Mouse (Mus musculus): ENCODE data around the gene Manbal.

The Manbal gene

GRCm38 (mm10) chr2:157412497-157412896 lies 45.1 kb downstream of the Manbal start:
- no peak for DNase-seq (ENCODE audit: low spot score)

GRCm38 (mm10) chr2:157417229-157417628 lies 49.8 kb downstream of the Manbal start:
- no peak for DNase-seq (ENCODE audit: low spot score)

GRCm38 (mm10) chr2:157418206-157418605 lies 50.8 kb downstream of the Manbal start, which contains the start of gene Src:
Gene Src (plus strand): TSS chr2:157418444.
- DNase-seq (ENCODE audit: low spot score) = no peak

GRCm38 (mm10) chr2:157418609-157419071 lies 51.2 kb downstream of the Manbal start:
- DNase-seq (ENCODE audit: low spot score) = peak; percentile 65

GRCm38 (mm10) chr2:157419506-157419905 lies 52.1 kb downstream of the Manbal start:
- DNase-seq (ENCODE audit: low spot score) = no peak

- DNase-seq (ENCODE audit: low spot score) = no peak
Observed at GRCm38 (mm10) chr2:157420404-157420803, 53.0 kb downstream of the Manbal start.

- no peak for DNase-seq (ENCODE audit: low spot score)
Observed at GRCm38 (mm10) chr2:157422062-157422655, 54.8 kb downstream of the Manbal start.

GRCm38 (mm10) chr2:157422854-157423705 lies 55.7 kb downstream of the Manbal start:
- DNase-seq (ENCODE audit: low spot score) = peak; percentile 83

- peak; percentile 53 for DNase-seq (ENCODE audit: low spot score)
Observed at GRCm38 (mm10) chr2:157423706-157424125, 56.3 kb downstream of the Manbal start.

GRCm38 (mm10) chr2:157424126-157424903 lies 56.9 kb downstream of the Manbal start:
- peak; percentile 31 for DNase-seq (ENCODE audit: low spot score)

- no peak for DNase-seq (ENCODE audit: low spot score)
Observed at GRCm38 (mm10) chr2:157424904-157425642, 57.7 kb downstream of the Manbal start.

GRCm38 (mm10) chr2:157425643-157425988 lies 58.2 kb downstream of the Manbal start:
- DNase-seq (ENCODE audit: low spot score) = no peak

GRCm38 (mm10) chr2:157426171-157426570 lies 58.8 kb downstream of the Manbal start:
- DNase-seq (ENCODE audit: low spot score) = peak; percentile 35

GRCm38 (mm10) chr2:157427164-157427563 lies 59.8 kb downstream of the Manbal start:
- DNase-seq (ENCODE audit: low spot score) = no peak

- DNase-seq (ENCODE audit: low spot score) = no peak
Observed at GRCm38 (mm10) chr2:157428351-157429139, 61.2 kb downstream of the Manbal start.

- DNase-seq (ENCODE audit: low spot score) = no peak
Observed at GRCm38 (mm10) chr2:157429735-157430134, 62.3 kb downstream of the Manbal start.

GRCm38 (mm10) chr2:157430667-157431429 lies 63.5 kb downstream of the Manbal start:
- DNase-seq (ENCODE audit: low spot score) = no peak

GRCm38 (mm10) chr2:157431912-157432311 lies 64.5 kb downstream of the Manbal start:
- DNase-seq (ENCODE audit: low spot score) = no peak

- no peak for DNase-seq (ENCODE audit: low spot score)
Observed at GRCm38 (mm10) chr2:157432476-157432875, 65.1 kb downstream of the Manbal start.

GRCm38 (mm10) chr2:157434041-157434440 lies 66.6 kb downstream of the Manbal start:
- no peak for DNase-seq (ENCODE audit: low spot score)

All from embryo, embryonic 10.5 days (tissue).